Mouse (Mus musculus): ENCODE results near the gene Mfsd12. TPM values are rescaled to one million over a fixed set of nuclear protein-coding genes. Genes with fewer than 3 reads are reported as not detected.

Gene Mfsd12
- polyA plus RNA-seq, 1 experiment from 2014 or later: 9.3 TPM

DNA sequence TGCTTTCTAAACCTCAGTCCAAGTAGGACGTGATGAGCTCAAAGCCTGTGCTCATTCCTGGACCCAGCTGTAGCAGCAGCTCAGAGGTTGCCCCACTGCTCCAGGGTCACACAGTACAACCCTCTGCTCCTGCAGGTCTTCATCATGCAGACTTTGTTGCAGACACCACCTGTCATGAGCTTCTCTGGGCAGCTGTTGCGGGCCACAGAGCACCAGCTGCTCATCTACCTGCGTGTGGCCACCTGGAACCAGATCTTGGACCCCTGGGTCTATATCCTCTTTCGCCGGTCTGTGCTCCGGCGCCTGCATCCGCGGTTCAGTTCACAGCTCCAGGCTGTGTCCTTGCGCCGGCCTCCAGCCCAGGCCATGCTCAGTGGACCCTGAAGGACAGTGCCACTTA is 23.0 kb upstream of the Mfsd12 start:
- H3K4me3 ChIP-seq: no peak overlapping the region; the same call in 1 of the 2 replicates
- H3K9me3 ChIP-seq (replicated peaks): no peaks in the 10 kb centered on the region
- peak overlapping the region; percentile 86 for H3K27ac ChIP-seq (replicated peaks)
- H3K4me1 ChIP-seq: peaks cover 47% of the 10 kb centered on the region
- WGBS: 62% methylated on average over 11 of the region's 11 CpGs
- H3K27me3 ChIP-seq (ENCODE audit: low read depth, poor library complexity, severe bottlenecking): peaks cover 76% of the 10 kb centered on the region
- no peak for DNase-seq (ENCODE audit: low spot score)
- H3K36me3 ChIP-seq: 0 out of 2 replicates have a peak, but pooled peaks cover 1% of the 10 kb centered on the region

DNA sequence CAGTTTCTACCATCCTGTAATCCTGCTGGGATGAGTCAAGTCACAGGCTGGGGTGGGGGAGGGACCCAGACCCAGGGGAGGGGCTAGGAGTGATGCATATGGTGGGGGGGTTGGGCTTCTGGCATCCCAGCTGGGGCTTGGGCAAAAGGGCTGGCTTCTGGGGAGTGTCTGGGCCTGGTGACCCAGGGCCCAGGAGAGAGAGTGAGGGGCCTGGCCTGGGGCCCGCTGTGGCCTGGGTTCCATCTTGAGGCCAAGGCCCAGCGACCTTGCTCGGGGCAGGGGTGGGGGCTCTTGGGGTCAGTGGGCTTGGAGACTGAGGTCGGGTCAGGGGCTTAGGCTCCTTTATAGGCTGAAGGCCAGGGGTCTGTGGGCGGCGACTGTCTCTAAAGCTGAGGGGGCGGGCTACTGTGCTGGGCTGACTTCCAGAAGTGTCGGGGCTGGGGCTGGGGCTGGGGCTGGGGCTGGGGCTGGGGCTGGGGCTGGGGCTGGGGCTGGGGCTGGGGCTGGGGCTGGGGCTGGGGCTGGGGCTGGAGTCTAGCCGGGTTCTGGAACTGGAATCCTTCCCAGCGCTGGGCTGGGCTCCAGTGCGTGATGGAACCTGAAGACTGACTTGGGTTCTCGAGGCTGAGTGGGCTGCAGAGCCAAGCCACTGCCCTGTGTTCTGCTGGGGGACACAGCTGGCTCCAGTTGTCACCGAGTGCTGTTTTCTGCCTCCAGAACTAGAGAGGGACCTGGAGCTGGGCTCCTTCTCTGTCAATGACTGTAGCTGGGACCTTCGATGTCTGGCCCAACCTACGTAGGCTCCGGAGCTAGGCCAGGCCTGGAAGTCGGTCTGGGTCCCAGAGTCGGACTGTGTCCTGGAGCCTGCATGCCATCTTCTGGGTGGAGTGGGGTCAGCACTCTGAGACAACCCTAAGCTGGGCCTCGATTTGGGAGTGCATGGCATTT is 21.6 kb upstream of the Mfsd12 start:
- Histone ChIP-seq H3K27ac (replicated peaks) (peak overlapping the region; percentile 86), H3K9me3 (replicated peaks) (no peaks in the 10 kb centered on the region), H3K27me3 (ENCODE audit: low read depth, poor library complexity, severe bottlenecking) (peaks cover 77% of the 10 kb centered on the region), H3K4me3 (peak overlapping the region; percentile 37), H3K4me1 (peaks cover 41% of the 10 kb centered on the region), H3K36me3 (no peaks in the 10 kb centered on the region)
- peak; percentile 68 for DNase-seq (ENCODE audit: low spot score)
- WGBS: 37% methylated on average over 19 of the region's 19 CpGs

DNA sequence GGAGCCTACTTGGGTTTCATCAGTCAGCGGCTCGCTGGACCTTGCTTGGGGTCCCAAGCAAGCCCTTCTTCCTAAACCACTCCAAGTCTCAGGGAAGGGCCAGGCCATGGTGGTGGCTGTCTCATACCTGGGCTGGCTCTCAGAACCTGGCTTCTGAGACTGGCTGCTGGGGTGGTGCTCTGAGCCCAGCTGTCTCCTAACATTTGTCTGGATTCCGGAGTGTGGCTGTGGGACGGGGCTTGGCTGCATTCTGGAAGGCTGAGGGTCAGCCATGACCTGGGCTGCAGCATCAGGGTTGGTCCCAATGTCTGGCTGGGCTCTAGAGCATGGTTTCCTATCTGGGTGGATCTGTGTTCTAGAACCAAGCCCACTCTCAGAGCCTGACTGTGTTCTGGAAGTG is 20.7 kb upstream of the Mfsd12 start:
- peak overlapping the region; percentile 86; the same call in 1 of the 2 replicates for H3K27ac ChIP-seq (replicated peaks)
- H3K27me3 ChIP-seq (ENCODE audit: low read depth, poor library complexity, severe bottlenecking): peaks cover 80% of the 10 kb centered on the region
- no peaks in the 10 kb centered on the region for H3K36me3 ChIP-seq
- no peaks in the 10 kb centered on the region for H3K9me3 ChIP-seq (replicated peaks)
- peaks cover 42% of the 10 kb centered on the region for H3K4me1 ChIP-seq
- no peak for DNase-seq (ENCODE audit: low spot score)
- 96% methylated on average over 4 of the region's 4 CpGs for WGBS
- no peak overlapping the region for H3K4me3 ChIP-seq

DNA sequence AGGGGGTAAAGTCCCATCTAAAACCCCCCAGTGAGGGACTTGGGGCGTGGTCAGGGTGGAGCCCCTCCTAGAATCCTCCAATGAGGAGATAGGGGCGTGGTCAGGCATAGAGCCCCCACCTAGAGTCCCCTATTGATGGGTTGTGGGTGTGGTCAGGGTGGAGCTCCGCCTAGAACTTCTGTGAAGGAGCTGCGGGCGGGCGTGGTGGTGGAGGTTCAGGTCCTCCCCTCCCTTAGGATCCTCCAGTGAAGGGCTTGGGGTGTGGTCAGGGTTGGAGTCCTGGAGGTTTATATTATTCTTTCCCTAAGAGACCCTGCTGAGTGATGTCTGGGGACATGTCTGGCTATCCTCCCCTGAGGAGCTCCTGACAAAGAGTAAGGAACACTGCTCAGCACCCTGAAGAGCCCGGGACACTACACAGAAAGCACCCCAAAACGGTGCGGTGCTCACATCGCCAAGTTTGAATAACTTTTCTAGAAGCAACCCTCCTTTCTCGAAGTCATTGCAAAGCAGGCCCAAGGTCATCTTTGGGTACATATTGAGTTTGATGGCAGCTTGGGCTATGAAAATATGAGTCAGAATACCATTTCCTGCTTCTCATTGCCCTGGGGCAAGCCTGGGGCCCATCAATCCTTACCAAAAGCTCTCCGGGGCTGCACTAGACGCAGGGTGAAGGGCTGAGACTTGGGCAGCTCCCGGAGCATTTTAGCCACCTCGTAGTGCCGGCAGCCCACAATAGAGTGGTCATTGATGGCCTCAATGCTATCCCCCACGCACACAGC is 16.5 kb upstream of the Mfsd12 start:
- Histone ChIP-seq H3K4me3 (no peak overlapping the region), H3K4me1 (peaks cover 23% of the 10 kb centered on the region), H3K9me3 (replicated peaks) (no peaks in the 10 kb centered on the region), H3K27ac (replicated peaks) (no peak overlapping the region), H3K27me3 (ENCODE audit: low read depth, poor library complexity, severe bottlenecking) (peaks cover 85% of the 10 kb centered on the region), H3K36me3 (peaks cover 8% of the 10 kb centered on the region)
- WGBS: 39% methylated on average over 17 of the region's 17 CpGs
- DNase-seq (ENCODE audit: low spot score): no peak

DNA sequence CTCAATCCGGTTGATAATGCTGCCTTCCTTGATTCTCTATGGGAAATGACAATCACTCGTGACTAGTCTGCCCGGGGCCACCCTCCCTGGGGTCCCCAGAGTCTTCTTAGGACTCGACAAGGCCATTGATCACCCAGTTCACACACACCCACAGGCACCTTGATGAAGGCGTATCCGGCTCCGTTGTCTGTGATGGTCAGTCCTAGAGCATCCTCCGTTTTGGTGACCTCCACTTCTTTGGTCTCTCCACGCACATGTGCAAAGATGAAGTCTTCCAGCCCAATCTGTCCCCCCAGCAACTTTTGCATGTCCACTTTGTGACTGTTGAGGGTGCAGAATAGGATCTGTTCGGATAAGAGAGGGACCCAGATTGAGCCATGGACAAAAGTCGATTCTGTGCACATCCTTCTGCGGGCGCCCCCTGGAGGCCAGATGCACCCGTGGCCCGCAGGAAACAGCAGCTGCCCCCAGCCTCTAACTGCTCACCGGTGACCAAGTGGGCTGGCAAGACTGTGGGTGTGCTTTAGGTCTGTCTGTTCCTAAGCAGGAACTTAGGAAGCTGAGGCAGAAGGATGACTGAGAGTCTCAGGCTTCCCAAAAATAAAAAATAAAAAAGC is 15.8 kb upstream of the Mfsd12 start:
- 36% methylated on average over 16 of the region's 16 CpGs for WGBS
- H3K4me3 ChIP-seq: no peak overlapping the region
- H3K27me3 ChIP-seq (ENCODE audit: low read depth, poor library complexity, severe bottlenecking): peaks cover 91% of the 10 kb centered on the region

DNA sequence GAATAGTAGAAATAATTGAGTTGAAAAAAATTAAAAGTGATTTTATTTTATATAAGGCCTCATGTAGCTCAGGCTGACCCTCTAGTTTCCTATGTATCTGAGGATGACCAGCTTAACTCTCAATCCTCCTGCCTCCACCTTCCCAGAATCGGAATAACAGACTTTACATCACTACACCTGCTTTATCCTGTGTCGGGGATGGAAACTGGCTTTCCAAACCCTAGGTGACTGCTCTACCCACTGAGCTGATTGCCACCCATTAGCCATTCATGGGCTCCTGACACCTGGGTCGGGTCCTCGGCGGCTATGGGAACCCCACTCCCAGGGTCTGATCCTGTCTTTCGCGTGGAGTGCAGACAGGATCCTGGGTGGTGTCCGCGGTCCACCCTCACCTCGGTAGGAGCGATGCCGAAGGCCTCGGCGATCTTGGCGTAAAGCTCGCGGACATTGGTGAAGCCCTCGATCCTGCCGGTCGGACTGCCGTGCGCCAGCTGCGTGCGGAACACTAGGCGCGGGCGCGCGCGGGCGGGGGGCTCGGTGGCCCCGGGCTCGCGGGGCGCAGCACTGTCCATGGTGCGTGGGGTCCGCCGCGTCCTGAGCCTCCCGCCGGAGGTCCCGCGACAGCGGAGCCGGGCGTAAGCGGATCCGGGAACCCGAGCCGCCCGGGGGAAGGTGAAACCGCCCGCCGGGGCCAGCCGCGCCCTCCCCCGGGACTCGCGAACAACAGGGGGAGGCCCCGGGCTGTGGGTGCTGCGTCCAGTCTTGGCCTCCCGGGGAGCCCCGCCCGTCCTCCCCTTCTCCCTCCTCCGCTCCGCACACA is 14.4 kb upstream of the Mfsd12 start, which contains the start of gene Gipc3:
Gene Gipc3 (minus strand): TSS at position 581 of the 820 bp plus-strand sequence.
- peak within 1 kb of the TSS; percentile 61 for H3K27ac ChIP-seq (replicated peaks)
- H3K9me3 ChIP-seq (replicated peaks): no peaks in the 10 kb centered on the region
- H3K27me3 ChIP-seq (ENCODE audit: low read depth, poor library complexity, severe bottlenecking): peaks cover 91% of the 10 kb centered on the region
- H3K36me3 ChIP-seq: peaks cover 25% of the 10 kb centered on the region
- DNase-seq (ENCODE audit: low spot score): peak; percentile 44
- WGBS: 7% methylated on average over 57 of the region's 67 CpGs
- peak within 1 kb of the TSS; percentile 57 for H3K4me3 ChIP-seq
- peaks cover 33% of the 10 kb centered on the region for H3K4me1 ChIP-seq

More for the DNA sequence above, 15.8 kb upstream of the Mfsd12 start:
- Histone ChIP-seq H3K4me1 (peaks cover 22% of the 10 kb centered on the region), H3K27ac (replicated peaks) (no peak overlapping the region), H3K9me3 (replicated peaks) (no peaks in the 10 kb centered on the region), H3K36me3 (peaks cover 15% of the 10 kb centered on the region)
- peak; percentile 75 for DNase-seq (ENCODE audit: low spot score)

DNA sequence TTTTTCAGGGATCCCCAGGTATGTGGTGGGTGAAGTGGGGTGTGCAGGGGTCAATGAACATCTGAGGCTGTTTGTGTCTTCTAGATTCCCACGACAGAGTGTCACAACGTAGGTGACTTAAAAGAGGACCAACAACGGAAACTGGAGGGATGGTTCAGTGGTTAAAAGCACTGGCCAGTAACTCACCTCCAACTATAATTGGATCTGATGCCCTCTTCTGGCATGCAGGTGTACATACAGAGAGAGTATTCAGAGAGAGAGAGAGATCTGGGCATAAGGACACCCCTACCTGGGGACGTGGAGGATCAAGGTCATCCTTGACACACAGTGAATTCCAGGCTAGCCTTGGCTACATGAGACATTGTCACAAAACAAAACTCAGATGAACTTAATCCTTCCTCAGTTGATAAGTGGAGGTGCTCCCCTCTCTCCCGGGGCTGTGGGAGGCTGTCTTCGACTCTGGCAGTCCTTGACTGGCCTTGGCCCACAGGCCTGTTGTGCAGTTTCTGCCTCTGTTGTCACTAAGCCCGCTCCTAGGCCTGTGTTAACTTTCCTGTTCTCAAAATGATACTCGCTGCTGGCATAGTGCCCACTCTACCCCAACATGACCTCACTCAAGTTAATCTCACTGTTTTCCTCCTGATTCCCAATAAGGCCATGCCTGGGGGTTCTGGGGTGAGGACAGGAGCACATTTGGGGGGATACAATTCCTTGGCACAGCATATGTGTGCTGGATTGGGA is 12.7 kb upstream of the Mfsd12 start:
- Histone ChIP-seq H3K27me3 (ENCODE audit: low read depth, poor library complexity, severe bottlenecking) (peaks cover 95% of the 10 kb centered on the region), H3K27ac (replicated peaks) (no peak overlapping the region), H3K4me1 (peaks cover 47% of the 10 kb centered on the region), H3K4me3 (no peak overlapping the region), H3K36me3 (peaks cover 35% of the 10 kb centered on the region), H3K9me3 (replicated peaks) (no peaks in the 10 kb centered on the region)
- WGBS: 56% methylated on average over 8 of the region's 8 CpGs
- DNase-seq (ENCODE audit: low spot score): no peak

DNA sequence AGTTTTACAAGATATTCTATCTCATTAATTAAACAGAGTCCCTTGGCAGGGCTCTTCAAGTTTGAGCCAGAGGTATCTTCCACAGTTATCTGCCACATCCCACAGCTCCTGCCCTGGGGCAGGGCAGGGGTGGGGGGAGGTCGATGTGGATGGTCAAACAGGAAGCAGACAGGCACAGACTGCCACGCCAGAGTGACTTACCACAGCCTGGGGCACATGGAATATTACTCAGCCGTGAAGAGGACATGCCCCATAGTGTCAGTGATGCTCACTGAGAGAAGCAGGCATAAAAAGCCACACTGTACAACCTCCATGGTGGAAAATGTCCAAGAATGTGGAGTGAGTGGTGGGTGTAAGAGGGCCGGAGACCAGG is 12.1 kb upstream of the Mfsd12 start:
- WGBS: 88% methylated on average over 4 of the region's 4 CpGs
- Histone ChIP-seq H3K4me3 (no peak overlapping the region), H3K27me3 (ENCODE audit: low read depth, poor library complexity, severe bottlenecking) (peaks cover 92% of the 10 kb centered on the region), H3K9me3 (replicated peaks) (no peaks in the 10 kb centered on the region), H3K36me3 (peaks cover 35% of the 10 kb centered on the region), H3K4me1 (peaks cover 53% of the 10 kb centered on the region), H3K27ac (replicated peaks) (no peak overlapping the region)
- DNase-seq (ENCODE audit: low spot score): no peak

DNA sequence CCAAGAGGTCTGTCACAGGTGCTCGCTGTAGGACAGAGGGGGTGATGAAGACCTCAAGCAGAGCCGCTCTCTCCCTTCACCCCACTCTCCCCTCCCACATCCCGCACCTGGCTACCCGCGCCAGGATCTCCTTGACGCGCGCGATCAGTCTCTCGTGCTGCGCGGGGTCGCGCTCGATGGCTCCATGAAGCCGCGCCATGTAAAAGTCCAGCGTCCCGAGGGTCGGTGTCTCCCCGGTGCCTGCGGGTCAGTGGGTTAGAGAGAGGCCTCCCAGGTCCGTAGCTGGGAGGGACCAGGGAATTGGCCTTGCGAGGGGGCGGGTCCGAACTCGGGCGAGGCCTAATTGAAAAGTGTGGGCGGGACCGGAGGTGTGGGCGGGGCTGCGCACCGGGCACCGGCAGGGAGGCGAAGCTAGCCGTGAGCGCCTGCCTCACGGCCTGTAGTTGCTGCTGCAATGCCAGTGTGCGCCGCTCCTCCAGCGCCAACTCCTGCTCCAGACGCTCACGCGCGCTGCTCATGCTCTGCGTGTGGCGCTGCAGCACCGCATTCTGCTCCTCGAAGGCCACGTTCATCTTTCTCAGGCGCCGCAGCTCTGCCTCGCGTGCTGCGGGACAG is 10.7 kb upstream of the Mfsd12 start:
- H3K27ac ChIP-seq (replicated peaks): peak overlapping the region; percentile 58; the same call in 1 of the 2 replicates
- DNase-seq (ENCODE audit: low spot score): peak; percentile 72
- peaks cover 56% of the 10 kb centered on the region for H3K4me1 ChIP-seq
- WGBS: 5% methylated on average over 55 of the region's 55 CpGs
- H3K36me3 ChIP-seq: peaks cover 35% of the 10 kb centered on the region
- peak overlapping the region; percentile 40 for H3K4me3 ChIP-seq
- H3K9me3 ChIP-seq (replicated peaks): no peaks in the 10 kb centered on the region
- H3K27me3 ChIP-seq (ENCODE audit: low read depth, poor library complexity, severe bottlenecking): peaks cover 78% of the 10 kb centered on the region

DNA sequence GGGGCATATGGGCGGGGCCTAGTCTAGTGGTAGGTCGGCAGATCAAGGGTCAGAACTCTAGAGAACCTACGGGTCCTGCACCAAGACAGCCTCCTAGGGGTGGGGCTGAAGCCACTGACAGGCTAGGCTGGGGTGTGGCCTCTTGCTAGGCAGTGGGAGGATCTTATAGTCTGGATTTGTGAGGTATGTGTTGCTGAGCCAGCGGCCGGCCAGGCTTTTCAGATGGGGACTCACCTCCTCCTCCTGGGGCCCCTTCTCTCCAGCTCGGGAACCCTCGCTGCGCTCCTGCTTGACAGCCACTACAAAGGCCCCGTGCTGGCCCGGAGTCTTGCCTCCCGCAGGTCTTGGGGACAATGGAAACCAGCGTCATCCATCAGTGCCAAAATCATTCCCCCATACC is 8.1 kb upstream of the Mfsd12 start:
- H3K36me3 ChIP-seq: peaks cover 35% of the 10 kb centered on the region
- peak overlapping the region; percentile 77 for H3K4me3 ChIP-seq
- peak overlapping the region; percentile 95 for H3K27ac ChIP-seq (replicated peaks)
- DNase-seq (ENCODE audit: low spot score): peak; percentile 38
- peaks cover 52% of the 10 kb centered on the region for H3K27me3 ChIP-seq (ENCODE audit: low read depth, poor library complexity, severe bottlenecking)
- WGBS: 5% methylated on average over 12 of the region's 12 CpGs
- H3K9me3 ChIP-seq (replicated peaks): no peaks in the 10 kb centered on the region
- H3K4me1 ChIP-seq: peaks cover 55% of the 10 kb centered on the region

DNA sequence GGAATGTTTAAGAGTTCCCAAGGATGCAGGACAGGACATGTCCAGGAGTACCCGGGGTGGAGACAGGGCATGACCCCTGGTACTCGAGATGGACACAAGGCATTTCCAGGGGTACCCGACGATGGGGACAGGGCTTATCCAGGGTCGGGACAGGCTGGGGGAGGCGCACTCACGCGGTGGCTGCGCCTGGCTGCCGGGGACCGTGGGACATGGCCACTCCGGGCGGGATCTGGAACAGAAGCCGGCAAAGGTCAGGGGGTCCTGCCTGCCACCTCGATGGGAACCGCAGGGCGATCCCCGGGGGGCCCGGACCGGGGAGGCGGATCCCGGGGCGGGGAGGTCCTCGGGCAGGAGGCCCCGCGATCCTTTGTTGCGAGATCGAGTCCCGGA is 7.3 kb upstream of the Mfsd12 start:
- Histone ChIP-seq H3K9me3 (replicated peaks) (no peaks in the 10 kb centered on the region), H3K4me1 (peaks cover 63% of the 10 kb centered on the region), H3K4me3 (peak overlapping the region; percentile 77), H3K27ac (replicated peaks) (peak overlapping the region; percentile 95), H3K36me3 (peaks cover 35% of the 10 kb centered on the region), H3K27me3 (ENCODE audit: low read depth, poor library complexity, severe bottlenecking) (peaks cover 48% of the 10 kb centered on the region)
- WGBS: under 1% methylated on average over 29 of the region's 29 CpGs
- DNase-seq (ENCODE audit: low spot score): no peak

Measured in midbrain, embryonic 10.5 days (tissue).